Mouse (Mus musculus) 416B (cell line): Measurements from ENCODE around the gene Asic2.

Experiments
- DNase-seq: peaks from one replicate; pipeline ENCODE4 v3.0.0; 2011; ENCODE audit warnings: low read depth

Asic2 gene

GRCm38 (mm10) chr11:81092161-81092560 is 876.1 kb downstream of the Asic2 start:
- DNase-seq, result no peak

- DNase-seq, result no peak
These were observed 884.4 kb downstream of the Asic2 start for GRCm38 (mm10) chr11:81083822-81084221.

GRCm38 (mm10) chr11:81080076-81080805 is 888.0 kb downstream of the Asic2 start:
- DNase-seq, result no peak

- no peak for DNase-seq
These were observed 889.0 kb downstream of the Asic2 start for GRCm38 (mm10) chr11:81079237-81079636.

- no peak for DNase-seq
These were observed 896.4 kb downstream of the Asic2 start for GRCm38 (mm10) chr11:81071836-81072235.

- no peak for DNase-seq
These were observed 902.9 kb downstream of the Asic2 start for GRCm38 (mm10) chr11:81065386-81065785.

- no peak for DNase-seq
These were observed 904.3 kb downstream of the Asic2 start for GRCm38 (mm10) chr11:81064006-81064405.

GRCm38 (mm10) chr11:81060077-81060476 is 908.2 kb downstream of the Asic2 start:
- peak; percentile 11 for DNase-seq

- no peak for DNase-seq
These were observed 908.7 kb downstream of the Asic2 start for GRCm38 (mm10) chr11:81059546-81059945.

GRCm38 (mm10) chr11:81057506-81057905 is 910.8 kb downstream of the Asic2 start:
- no peak for DNase-seq

- no peak for DNase-seq
These were observed 911.5 kb downstream of the Asic2 start for GRCm38 (mm10) chr11:81056776-81057175.

- DNase-seq, result no peak
These were observed 912.7 kb downstream of the Asic2 start for GRCm38 (mm10) chr11:81055446-81056145.

GRCm38 (mm10) chr11:81053826-81054225 is 914.4 kb downstream of the Asic2 start:
- no peak for DNase-seq

GRCm38 (mm10) chr11:81041671-81042070 is 926.6 kb downstream of the Asic2 start:
- DNase-seq, result no peak

- no peak for DNase-seq
These were observed 928.3 kb downstream of the Asic2 start for GRCm38 (mm10) chr11:81039976-81040375.

GRCm38 (mm10) chr11:81032151-81032550 is 936.1 kb downstream of the Asic2 start:
- DNase-seq, result no peak

- no peak for DNase-seq
These were observed 953.5 kb downstream of the Asic2 start for GRCm38 (mm10) chr11:81014776-81015175.

- DNase-seq, result no peak
These were observed 954.8 kb downstream of the Asic2 start for GRCm38 (mm10) chr11:81013501-81013900.

GRCm38 (mm10) chr11:81010766-81011165 is 957.5 kb downstream of the Asic2 start:
- no peak for DNase-seq

- DNase-seq, result no peak
These were observed 958.9 kb downstream of the Asic2 start for GRCm38 (mm10) chr11:81009366-81009765.

GRCm38 (mm10) chr11:81005831-81006230 is 962.4 kb downstream of the Asic2 start:
- DNase-seq, result peak; percentile 24

- no peak for DNase-seq
These were observed 965.4 kb downstream of the Asic2 start for GRCm38 (mm10) chr11:81002769-81003430.

- no peak for DNase-seq
These were observed 972.6 kb downstream of the Asic2 start for GRCm38 (mm10) chr11:80995621-80996020.
